Mouse (Mus musculus) testis, adult 2 months (tissue): ENCODE results near the gene Spata2l.

Experiments
- CTCF ChIP-seq: fragments of 200-500 bp; IDR thresholded peaks from 2 replicates; pipeline ENCODE4 v1.5.1; 2012; ENCODE audit warnings: low read depth, mild to moderate bottlenecking, inconsistent platforms, low read length, moderate library complexity; ENCODE audit not compliant: control insufficient read depth, insufficient read depth, insufficient replicate concordance
- POLR2A ChIP-seq: fragments of 200-500 bp; IDR thresholded peaks from 2 replicates; pipeline ENCODE4 v1.6.1; 2012; ENCODE audit warnings: low read depth, mild to moderate bottlenecking, inconsistent platforms, low read length, moderate library complexity; ENCODE audit not compliant: control insufficient read depth

GRCm38 (mm10) chr8:123188006-123188405 is 48.0 kb downstream of the Spata2l start:
- TF ChIP-seq POLR2A (no peak), CTCF (no peak)
